25 mouse cellular contexts compared by ENCODE assay signal in the genomic region with DNA sequence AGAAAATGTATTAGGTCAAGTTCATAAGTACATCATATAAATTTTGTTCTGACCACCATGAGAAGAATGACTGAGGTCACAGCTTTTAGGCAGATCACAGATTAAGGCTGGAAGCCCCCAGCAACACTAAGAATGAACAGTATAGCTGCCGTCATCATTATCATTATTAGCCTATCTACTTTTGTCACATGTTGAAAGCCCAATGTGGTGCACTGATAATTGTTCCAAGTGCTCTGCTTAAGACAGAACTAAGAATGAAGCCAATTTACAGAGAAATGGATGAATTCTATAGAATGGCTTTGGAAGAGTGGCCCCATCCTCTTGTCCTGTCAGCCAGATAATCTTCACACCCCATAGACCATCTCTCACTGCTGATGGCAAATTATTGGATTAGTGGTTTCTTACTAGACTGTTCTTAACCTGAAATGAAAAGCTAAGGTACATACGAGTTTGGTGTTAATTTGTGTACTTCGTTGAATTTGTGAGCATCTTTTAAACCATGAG. TPM values are rescaled to one million over a fixed set of nuclear protein-coding genes. Genes with fewer than 3 reads are reported as not detected.
DNase-seq lines count a peak whose midpoint lies in the region; ATAC-seq and TF ChIP-seq lines count a peak whose summit lies in the region.
"Had no signal": no experiment of that assay in that cellular context is flagged by ENCODE, and none has a peak within 500 bp of the region (broad histone marks: within the 10 kb centered on the region; RNA-seq: fewer than 3 reads in every experiment).

No protein-coding gene starts in this region.

- H3K27ac ChIP-seq in liver, embryonic 11.5 days (ENCODE audit: low read depth, low read length) = no peak overlapping the region
- H3K27ac ChIP-seq in liver, embryonic 14.5 days = no peak overlapping the region
- H3K27ac ChIP-seq in liver, postnatal 0 days (ENCODE audit: low read depth) = no peak overlapping the region
- H3K27ac ChIP-seq: forebrain, embryonic 10.5 days; forebrain, embryonic 13.5 days; heart, adult 2 months; heart, embryonic 10.5 days; heart, embryonic 13.5 days; hindbrain, embryonic 14.5 days; hindbrain, postnatal 0 days had no signal

- no peak overlapping the region for H3K9ac ChIP-seq in liver, embryonic 11.5 days (ENCODE audit: low read depth, low read length)
- H3K9ac ChIP-seq in liver, embryonic 14.5 days (replicated peaks) = no peak overlapping the region
- no peak overlapping the region for H3K9ac ChIP-seq in liver, postnatal 0 days (replicated peaks)
- H3K9ac ChIP-seq: forebrain, embryonic 13.5 days; heart, embryonic 13.5 days; hindbrain, embryonic 14.5 days had no signal

- no peak overlapping the region for H3K4me2 ChIP-seq in liver, embryonic 11.5 days
- no peak overlapping the region for H3K4me2 ChIP-seq in liver, embryonic 14.5 days (ENCODE audit: low read depth)
- no peak overlapping the region for H3K4me2 ChIP-seq in liver, postnatal 0 days (ENCODE audit: low read depth, low read length)
- H3K4me2 ChIP-seq: forebrain, embryonic 13.5 days; heart, embryonic 13.5 days; hindbrain, embryonic 14.5 days had no signal

- TF ChIP-seq EP300 in liver, embryonic 14.5 days (IDR thresholded peaks at IDR 0.05; ENCODE audit: low read depth) = peak; percentile 64
- peak; percentile 59; the same call in 1 of the 2 replicates for TF ChIP-seq EP300 in liver, postnatal 0 days (IDR thresholded peaks at IDR 0.05; ENCODE audit: low read depth)

- no peak for TF ChIP-seq CTCF in liver, embryonic 14.5 days (IDR thresholded peaks at IDR 0.05; ENCODE audit: low read depth)
- TF ChIP-seq CTCF in liver, postnatal 0 days (IDR thresholded peaks at IDR 0.05; ENCODE audit: low read depth) = no peak

- H3K9me3 ChIP-seq in liver, embryonic 11.5 days (ENCODE audit: control insufficient read depth, low read length) = no peaks in the 10 kb centered on the region
- no peaks in the 10 kb centered on the region for H3K9me3 ChIP-seq in liver, embryonic 14.5 days (ENCODE audit: control insufficient read depth, low read length)
- no peaks in the 10 kb centered on the region for H3K9me3 ChIP-seq in liver, postnatal 0 days (ENCODE audit: low read length)
- H3K9me3 ChIP-seq: forebrain, embryonic 10.5 days; forebrain, embryonic 13.5 days; heart, embryonic 10.5 days; heart, embryonic 13.5 days had no signal

- ATAC-seq in liver, embryonic 11.5 days (replicated peaks; ENCODE audit: low FRiP score) = peak; percentile 65; the same call in 1 of the 2 replicates
- peak; percentile 57; the same call in 1 of the 2 replicates for ATAC-seq in liver, embryonic 14.5 days (ENCODE audit: insufficient read depth)
- ATAC-seq in liver, postnatal 0 days = no peak
- ATAC-seq: activated CD4-positive, CD25-positive, alpha-beta regulatory T cell, adult 4 months; forebrain, embryonic 13.5 days; forebrain, embryonic 16.5 days; hindbrain, postnatal 0 days had no signal

- no peaks in the 10 kb centered on the region for H3K27me3 ChIP-seq in liver, embryonic 11.5 days (replicated peaks; ENCODE audit: control insufficient read depth, insufficient read depth, low read length)
- no peaks in the 10 kb centered on the region for H3K27me3 ChIP-seq in liver, embryonic 14.5 days (ENCODE audit: control insufficient read depth, insufficient read depth, low read length)
- no peaks in the 10 kb centered on the region for H3K27me3 ChIP-seq in liver, postnatal 0 days (ENCODE audit: insufficient read depth, low read length)
- H3K27me3 ChIP-seq: forebrain, embryonic 13.5 days; heart, embryonic 13.5 days had no signal

- H3K36me3 ChIP-seq in liver, embryonic 11.5 days (ENCODE audit: control insufficient read depth, insufficient read depth, low read length) = no peaks in the 10 kb centered on the region
- no peaks in the 10 kb centered on the region for H3K36me3 ChIP-seq in liver, embryonic 14.5 days (replicated peaks; ENCODE audit: control insufficient read depth, insufficient read depth, low read depth)
- H3K36me3 ChIP-seq in liver, postnatal 0 days (replicated peaks; ENCODE audit: insufficient read depth, low read length) = no peaks in the 10 kb centered on the region
- H3K36me3 ChIP-seq: forebrain, embryonic 10.5 days; heart, embryonic 10.5 days; heart, embryonic 13.5 days had no signal

- no peak for DNase-seq in liver, embryonic 11.5 days (ENCODE audit: low spot score)
- no peak for DNase-seq in liver
- DNase-seq in liver, embryonic 14.5 days (ENCODE audit: low read depth in 3 of 3, low spot score in 3 of 3) = peak; percentile 31 to 47 (median 34)
- no peak for DNase-seq in liver, postnatal 0 days
- DNase-seq in embryo, embryonic 10.5 days (ENCODE audit: low spot score) = no peak
- DNase-seq in retina, embryonic 14.5 days (ENCODE audit: low spot score) = no peak
- DNase-seq: adrenal gland, adult 8-10 months; adrenal gland, postnatal 25 days; cerebellum, adult 11 months; cerebellum, adult 2 months; cerebellum, postnatal 10 days; cerebellum, postnatal 36 days; gastrocnemius, postnatal 10 days; gastrocnemius, postnatal 36 days; heart, adult 2 months; heart, postnatal 14 days; heart, postnatal 4 days had no signal

- WGBS in liver, embryonic 11.5 days = 78% methylated on average over 3 of the region's 3 CpGs
- 47% methylated on average over 3 of the region's 3 CpGs for WGBS in liver, embryonic 14.5 days (ENCODE audit: insufficient replicate concordance)
- 66% methylated on average over 3 of the region's 3 CpGs for WGBS in liver, postnatal 0 days (ENCODE audit: insufficient replicate concordance)

- H3K4me1 ChIP-seq in liver, embryonic 11.5 days (replicated peaks; ENCODE audit: control insufficient read depth, insufficient read depth, low read length) = no peaks in the 10 kb centered on the region
- peaks cover 0 to 3% of the 10 kb centered on the region in 2 experiments; a peak in 3 of 4 replicates for H3K4me1 ChIP-seq in liver, embryonic 14.5 days (replicated peaks; ENCODE audit: control insufficient read depth in 2 of 2, insufficient read depth in 2 of 2, low read length in 1 of 2)
- no peaks in the 10 kb centered on the region for H3K4me1 ChIP-seq in liver, postnatal 0 days (ENCODE audit: insufficient read depth)
- H3K4me1 ChIP-seq: forebrain, embryonic 10.5 days; forebrain, embryonic 13.5 days; heart, embryonic 10.5 days had no signal

- no peak overlapping the region for H3K4me3 ChIP-seq in liver, embryonic 11.5 days (ENCODE audit: low read depth, low read length)
- no peak overlapping the region for H3K4me3 ChIP-seq in liver, embryonic 14.5 days (ENCODE audit: insufficient read depth in 1 of 2, low read depth in 2 of 2, low read length in 2 of 2)
- no peak overlapping the region for H3K4me3 ChIP-seq in liver, postnatal 0 days (ENCODE audit: low read depth, low read length)
- H3K4me3 ChIP-seq: forebrain, embryonic 10.5 days; forebrain, embryonic 13.5 days; heart, adult 2 months; heart, embryonic 10.5 days; heart, embryonic 13.5 days had no signal

RNA-seq across cellular contexts. Expression of gene Fhl1, which starts 28.7 kb away (rescaled TPM):
- 17.2 and 19.7 TPM in 2 replicates for polyA plus RNA-seq in liver, embryonic 11.5 days (2014; fragmentation: Nextera tagmentation; extraction: Ambion mirVana)
- polyA plus RNA-seq in liver, embryonic 14.5 days (2012; rRNA removed) = 6.5 and 8.1 TPM in 2 replicates
- 11.2 and 11.3 TPM in 2 replicates for polyA plus RNA-seq in liver, embryonic 14.5 days (2014; fragmentation: Nextera tagmentation; extraction: Ambion mirVana)
- polyA plus RNA-seq in liver, postnatal 0 days (2015; fragmentation: Nextera tagmentation; extraction: Ambion mirVana) = 14.8 and 25.2 TPM in 2 replicates
- polyA plus RNA-seq: activated CD4-positive, CD25-positive, alpha-beta regulatory T cell, adult 4 months had no signal

Comparison
In these comparisons a context has a peak if more than half of its experiments do, and no peak if none do; other contexts are left out.
1. DNase-seq: peak in liver, embryonic 14.5 days (3 of 3); none in liver, embryonic 11.5 days (single experiment), liver (single experiment), liver, postnatal 0 days (single experiment), embryo, embryonic 10.5 days (single experiment) and retina, embryonic 14.5 days (single experiment).